Mouse (Mus musculus) MEL (cell line): ENCODE results near the gene Ednra. TPM values are rescaled to one million over a fixed set of nuclear protein-coding genes. Genes with fewer than 3 reads are reported as not detected.

Experiments used
- DNase-seq: peaks from one replicate; pipeline ENCODE4 v3.0.0; 2011; ENCODE audit warnings: low read depth, low spot score
- H3K27ac ChIP-seq: 2 replicates; pipeline ENCODE4 v1.5.1; 2012; ENCODE audit warnings: low read depth, mild to moderate bottlenecking, control low read depth, low read length, moderate library complexity; ENCODE audit not compliant: control insufficient read depth
- H3K27me3 ChIP-seq, 2 experiments: fragments of 150-350 bp in 1 of 2; sonication (generic) in 1 of 2; 2 replicates each; pipeline ENCODE4 v1.6.1; 2012; ENCODE audit warnings: low read length in 2 of 2, mild to moderate bottlenecking in 2 of 2, improper control_type of control experiment in 1 of 2, moderate library complexity in 1 of 2; ENCODE audit not compliant: insufficient read depth in 2 of 2, control insufficient read depth in 1 of 2
- H3K36me3 ChIP-seq, 2 experiments: 2 replicates each; pipeline ENCODE4 v1.6.1; 2012 to 2014; ENCODE audit warnings: low read length in 2 of 2, improper control_type of control experiment in 1 of 2, inconsistent platforms in 1 of 2, mild to moderate bottlenecking in 1 of 2; ENCODE audit not compliant: insufficient read depth in 2 of 2, control insufficient read depth in 1 of 2
- H3K4me1 ChIP-seq, 2 experiments: fragments of 150-350 bp in 1 of 2; sonication (generic) in 1 of 2; 2 replicates each; pipeline ENCODE4 v1.6.1; 2012; ENCODE audit warnings: low read length in 2 of 2, improper control_type of control experiment in 1 of 2, mild to moderate bottlenecking in 1 of 2; ENCODE audit not compliant: insufficient read depth in 2 of 2, control insufficient read depth in 1 of 2
- H3K4me3 ChIP-seq, 2 experiments: fragments of 150-350 bp in 1 of 2; sonication (generic) in 1 of 2; 2 replicates each; pipeline ENCODE4 v1.5.1; 2012; ENCODE audit warnings: low read depth in 2 of 2, low read length in 2 of 2, mild to moderate bottlenecking in 2 of 2, moderate library complexity in 2 of 2, control low read depth in 1 of 2, improper control_type of control experiment in 1 of 2; ENCODE audit not compliant: control insufficient read depth in 1 of 2, insufficient read depth in 1 of 2
- H3K79me2 ChIP-seq: 2 replicates; pipeline ENCODE4 v1.6.1; 2012; ENCODE audit warnings: mild to moderate bottlenecking, low read length, moderate library complexity; ENCODE audit not compliant: control insufficient read depth, poor library complexity, insufficient read depth
- H3K9ac ChIP-seq: 2 replicates; pipeline ENCODE4 v1.6.1; 2012; ENCODE audit warnings: low read depth, mild to moderate bottlenecking, control low read depth, low read length, moderate library complexity; ENCODE audit not compliant: control insufficient read depth, poor library complexity, severe bottlenecking
- H3K9me3 ChIP-seq: fragments of 150-350 bp; sonication (generic); replicated peaks from 2 replicates; pipeline ENCODE4 v1.6.1; 2012; ENCODE audit warnings: mild to moderate bottlenecking, low read length, improper control_type of control experiment, moderate library complexity; ENCODE audit not compliant: insufficient read depth
- CHD1 ChIP-seq: IDR thresholded peaks from 2 replicates; pipeline ENCODE4 v1.6.1; 2012; ENCODE audit warnings: low read depth, mild to moderate bottlenecking, inconsistent platforms, low read length, improper control_type of control experiment
- E2F4 ChIP-seq: IDR thresholded peaks from 2 replicates; pipeline ENCODE4 v1.6.1; 2011; ENCODE audit warnings: low read depth, low read length, improper control_type of control experiment, borderline replicate concordance
- EP300 ChIP-seq, 2 experiments: IDR thresholded peaks; 2 replicates each; pipeline ENCODE4 v1.6.1; 2011; ENCODE audit warnings: improper control_type of control experiment in 2 of 2, low read length in 2 of 2, low read depth in 1 of 2, mild to moderate bottlenecking in 1 of 2
- GATA1 ChIP-seq: IDR thresholded peaks from 2 replicates; pipeline ENCODE4 v1.6.1; 2011; ENCODE audit warnings: low read depth, low read length, improper control_type of control experiment
- HCFC1 ChIP-seq: IDR thresholded peaks from 2 replicates; pipeline ENCODE4 v1.6.1; 2012; ENCODE audit warnings: low read depth, mild to moderate bottlenecking, inconsistent platforms, low read length, improper control_type of control experiment, moderate library complexity
- JUND ChIP-seq: IDR thresholded peaks from 2 replicates; pipeline ENCODE4 v1.6.1; 2011; ENCODE audit warnings: low read depth, mild to moderate bottlenecking, improper control_type of control experiment, low read length
- KAT2A ChIP-seq: conservative IDR thresholded peaks from 2 replicates; pipeline ENCODE4 v1.6.1; 2012; ENCODE audit warnings: low read depth, low read length, improper control_type of control experiment, inconsistent platforms
- MAFK ChIP-seq: IDR thresholded peaks from 2 replicates; pipeline ENCODE4 v1.6.1; 2011; ENCODE audit warnings: low read depth, mild to moderate bottlenecking, low read length, improper control_type of control experiment, borderline replicate concordance
- MAX ChIP-seq: IDR thresholded peaks from 2 replicates; pipeline ENCODE4 v1.6.1; 2011; ENCODE audit warnings: low read length, improper control_type of control experiment
- MAZ ChIP-seq: IDR thresholded peaks from 2 replicates; pipeline ENCODE4 v1.6.1; 2012; ENCODE audit warnings: low read depth, mild to moderate bottlenecking, inconsistent platforms, low read length, improper control_type of control experiment
- MEF2A ChIP-seq: IDR thresholded peaks from 2 replicates; pipeline ENCODE4 v1.6.1; 2014; ENCODE audit warnings: low read depth, mild to moderate bottlenecking, inconsistent platforms, low read length, improper control_type of control experiment; ENCODE audit not compliant: poor library complexity, insufficient replicate concordance, severe bottlenecking; ENCODE audit errors: extremely low read depth
- MXI1 ChIP-seq: IDR thresholded peaks from 2 replicates; pipeline ENCODE4 v1.6.1; 2011; ENCODE audit warnings: mild to moderate bottlenecking, low read depth, low read length, improper control_type of control experiment
- MYB ChIP-seq: IDR thresholded peaks from 2 replicates; pipeline ENCODE4 v1.6.1; 2011; ENCODE audit warnings: mild to moderate bottlenecking, low read depth, low read length, improper control_type of control experiment
- MYC ChIP-seq: IDR thresholded peaks from 2 replicates; pipeline ENCODE4 v1.6.1; 2011; ENCODE audit warnings: low read depth, mild to moderate bottlenecking, low read length, improper control_type of control experiment, moderate library complexity
- NELFE ChIP-seq: IDR thresholded peaks from 2 replicates; pipeline ENCODE4 v1.6.1; 2011; ENCODE audit warnings: low read depth, low read length, improper control_type of control experiment
- NRF1 ChIP-seq: IDR thresholded peaks from 2 replicates; pipeline ENCODE4 v1.6.1; 2014; ENCODE audit warnings: low read depth, mild to moderate bottlenecking, inconsistent platforms, low read length, improper control_type of control experiment, moderate library complexity; ENCODE audit not compliant: poor library complexity, insufficient read depth, severe bottlenecking
- POLR2AphosphoS2 ChIP-seq: IDR thresholded peaks from 2 replicates; pipeline ENCODE4 v1.6.1; 2011; ENCODE audit warnings: low read length, improper control_type of control experiment
- RAD21 ChIP-seq: IDR thresholded peaks from 2 replicates; pipeline ENCODE4 v1.6.1; 2011; ENCODE audit warnings: mild to moderate bottlenecking, low read depth, low read length, improper control_type of control experiment
- SMC3 ChIP-seq: IDR thresholded peaks from 2 replicates; pipeline ENCODE4 v1.6.1; 2011; ENCODE audit warnings: low read depth, low read length, improper control_type of control experiment
- TAL1 ChIP-seq: IDR thresholded peaks from 2 replicates; pipeline ENCODE4 v1.6.1; 2012; ENCODE audit warnings: mild to moderate bottlenecking, inconsistent platforms, low read length, moderate library complexity, mixed read lengths
- UBTF ChIP-seq: IDR thresholded peaks from 2 replicates; pipeline ENCODE4 v1.6.1; 2012; ENCODE audit warnings: low read depth, mild to moderate bottlenecking, inconsistent platforms, low read length, improper control_type of control experiment, moderate library complexity, borderline replicate concordance; ENCODE audit not compliant: insufficient read depth
- USF1 ChIP-seq: IDR thresholded peaks from 2 replicates; pipeline ENCODE4 v1.6.1; 2014; ENCODE audit warnings: low read depth, mild to moderate bottlenecking, inconsistent platforms, low read length, improper control_type of control experiment, moderate library complexity
- ZC3H11A ChIP-seq: IDR thresholded peaks from 2 replicates; pipeline ENCODE4 v1.6.1; 2012; ENCODE audit warnings: low read depth, mild to moderate bottlenecking, inconsistent platforms, low read length, improper control_type of control experiment
- ZKSCAN1 ChIP-seq: IDR thresholded peaks from 2 replicates; pipeline ENCODE4 v1.6.1; 2012; ENCODE audit warnings: low read depth, mild to moderate bottlenecking, inconsistent platforms, low read length, improper control_type of control experiment, moderate library complexity
- ZMIZ1 ChIP-seq: IDR thresholded peaks from 2 replicates; pipeline ENCODE4 v1.6.1; 2012; ENCODE audit warnings: low read depth, mild to moderate bottlenecking, inconsistent platforms, low read length, improper control_type of control experiment, moderate library complexity
- polyA plus RNA-seq, 2 experiments: library from polyadenylated mRNA; stranded (reverse) in 1 of 2; unstranded in 1 of 2; fragments of >175 nt in 1 of 2; fragments of >200 nt in 1 of 2; gene quantifications; 2 replicates each; pipeline versions ENCODE4 v1.2.1 to v1.2.4; 2012; ENCODE audit warnings: low replicate concordance in 2 of 2, low read depth in 1 of 2; ENCODE audit not compliant: insufficient read length in 2 of 2, insufficient read depth in 1 of 2, missing spikeins in 1 of 2
- total RNA-seq: library from RNA; depleted of rRNA; stranded (reverse); fragments of 300-350 nt; gene quantifications from 2 replicates; pipeline ENCODE4 v1.2.3, GENCODE M21; 2012

The Ednra gene
- total and polyA plus RNA-seq, 3 experiments: not detected

DNA sequence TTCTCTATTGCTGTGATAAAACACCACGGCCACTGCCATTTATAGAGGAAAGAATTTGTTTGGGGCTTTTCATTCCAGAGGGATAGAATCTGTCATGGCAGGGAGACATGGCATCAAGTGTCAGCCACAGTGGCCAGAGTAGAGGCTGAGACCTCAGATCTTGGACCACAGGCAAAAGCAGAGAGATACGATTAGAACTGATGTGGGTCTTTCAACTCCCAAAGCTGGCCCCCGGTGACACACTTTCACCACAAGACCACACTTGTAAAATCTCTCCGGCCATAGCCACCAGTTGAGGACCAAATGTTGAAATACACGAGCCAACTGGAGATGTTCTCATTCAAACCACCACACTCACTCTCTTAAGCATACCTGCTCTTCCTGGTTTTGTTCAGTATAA is 29.5 kb upstream of the Ednra start:
- Histone ChIP-seq H3K4me1 (no peaks in the 10 kb centered on the region; a peak in 1 of 4 replicates), H3K27me3 (no peaks in the 10 kb centered on the region), H3K4me3 (no peak overlapping the region), H3K79me2 (no peaks in the 10 kb centered on the region), H3K27ac (no peak overlapping the region), H3K9me3 (no peaks in the 10 kb centered on the region), H3K9ac (no peak overlapping the region), H3K36me3 (no peaks in the 10 kb centered on the region)
- DNase-seq: no peak
- no peak for TF ChIP-seq MAZ
- TF ChIP-seq E2F4: no peak
- TF ChIP-seq USF1: no peak

DNA sequence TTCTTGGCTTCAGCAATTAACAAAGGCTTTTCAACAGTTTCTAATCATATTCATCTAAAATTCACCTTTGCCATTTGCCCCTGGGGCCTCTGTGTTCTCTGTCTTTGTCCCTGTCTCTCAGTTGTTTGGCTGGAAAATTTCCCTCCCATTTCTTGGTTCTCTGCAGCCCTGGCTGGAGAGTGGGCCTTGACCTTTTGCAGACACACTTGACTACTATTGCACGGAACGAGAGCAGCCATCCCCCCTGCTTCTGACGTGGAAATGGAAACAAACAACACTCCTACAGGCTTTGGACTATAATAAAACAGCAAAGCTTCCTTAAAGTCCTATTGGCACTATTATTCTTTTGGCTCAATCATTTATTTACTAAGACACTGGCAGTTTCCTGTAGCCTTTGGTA is 27.8 kb upstream of the Ednra start:
- H3K36me3 ChIP-seq: no peaks in the 10 kb centered on the region
- H3K9ac ChIP-seq: no peak overlapping the region
- no peak for TF ChIP-seq MAFK
- TF ChIP-seq NELFE: no peak
- TF ChIP-seq MYB: no peak
- no peak for TF ChIP-seq MAX
- TF ChIP-seq RAD21: no peak
- no peak for TF ChIP-seq MAZ
- TF ChIP-seq ZKSCAN1: no peak
- TF ChIP-seq NRF1: no peak
- TF ChIP-seq UBTF: no peak
- no peak for TF ChIP-seq GATA1
- no peak for TF ChIP-seq HCFC1
- no peak for TF ChIP-seq MYC
- no peak overlapping the region for H3K27ac ChIP-seq
- H3K27me3 ChIP-seq: no peaks in the 10 kb centered on the region
- H3K9me3 ChIP-seq: no peaks in the 10 kb centered on the region
- no peak overlapping the region for H3K4me3 ChIP-seq
- H3K4me1 ChIP-seq: no peaks in the 10 kb centered on the region; a peak in 1 of 4 replicates
- no peaks in the 10 kb centered on the region for H3K79me2 ChIP-seq
- no peak for DNase-seq

DNA sequence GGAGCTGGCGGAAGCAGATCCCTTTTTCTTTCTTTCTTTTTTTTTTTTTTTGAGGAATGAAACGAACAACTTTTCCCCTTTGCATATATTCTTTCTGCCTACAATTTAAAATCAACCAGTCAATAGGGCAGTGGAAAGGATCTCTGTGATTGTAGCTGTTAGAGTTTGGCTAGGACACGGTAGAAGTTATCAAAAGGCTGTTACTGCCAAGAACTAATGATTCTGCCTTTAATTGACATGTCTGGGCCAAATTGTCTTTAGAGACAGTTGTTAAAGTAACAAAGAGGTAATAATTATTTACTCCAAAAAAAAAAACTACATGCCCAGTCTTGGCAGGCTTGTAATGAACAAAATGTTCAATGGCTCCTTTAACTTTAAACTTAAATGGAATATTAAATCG is 26.1 kb upstream of the Ednra start:
- Histone ChIP-seq H3K9ac (no peak overlapping the region), H3K27me3 (no peaks in the 10 kb centered on the region; a peak in 1 of 4 replicates), H3K27ac (no peak overlapping the region), H3K79me2 (no peaks in the 10 kb centered on the region), H3K36me3 (no peaks in the 10 kb centered on the region), H3K4me1 (no peaks in the 10 kb centered on the region; a peak in 1 of 4 replicates), H3K9me3 (no peaks in the 10 kb centered on the region), H3K4me3 (no peak overlapping the region)
- no peak for TF ChIP-seq HCFC1
- TF ChIP-seq KAT2A: no peak
- no peak for TF ChIP-seq ZC3H11A
- no peak for TF ChIP-seq ZMIZ1
- no peak for TF ChIP-seq POLR2AphosphoS2
- TF ChIP-seq SMC3: no peak
- TF ChIP-seq NELFE: no peak
- no peak for TF ChIP-seq JUND
- TF ChIP-seq CHD1: no peak
- TF ChIP-seq MYB: no peak
- no peak for TF ChIP-seq TAL1
- no peak for TF ChIP-seq MAFK
- TF ChIP-seq GATA1: no peak
- TF ChIP-seq MEF2A: no peak
- no peak for TF ChIP-seq NRF1
- no peak for TF ChIP-seq MXI1
- TF ChIP-seq EP300 (IDR thresholded peaks at IDR 0.05; ENCODE audit: low read depth in 1 of 2, low read length in 2 of 2): no peak
- no peak for DNase-seq
